Mouse (Mus musculus) hindbrain, postnatal 0 days (tissue): ENCODE measurements around the gene Zfp286. TPM values are rescaled to one million over a fixed set of nuclear protein-coding genes. Genes with fewer than 3 reads are reported as not detected.
A peak's percentile ranks its signal among the peaks of the same experiment; 100 is the strongest.

Experiments used
- ATAC-seq: fragments of 200-750 bp; cut with Nextera tagmentation; 2 replicates; pipeline ENCODE4 v1.8.0; 2017; ENCODE audit warnings: mild to moderate bottlenecking, moderate TSS enrichment, moderate library complexity
- DNase-seq: peaks from one replicate; pipeline ENCODE4 v3.0.0-alpha.2; 2015; ENCODE audit warnings: low spot score
- H3K27ac ChIP-seq: fragments of 300-500 bp; sonication (generic); 2 replicates; pipeline ENCODE4 v1.5.1; 2014; ENCODE audit warnings: mild to moderate bottlenecking
- H3K27me3 ChIP-seq: fragments of 300-500 bp; sonication (generic); 2 replicates; pipeline ENCODE4 v1.6.1; 2014; ENCODE audit warnings: low read length, mixed read lengths; ENCODE audit not compliant: insufficient read depth
- H3K36me3 ChIP-seq: fragments of 300-500 bp; sonication (generic); 2 replicates; pipeline ENCODE4 v1.6.1; 2014; ENCODE audit warnings: low read length, mixed read lengths; ENCODE audit not compliant: insufficient read depth
- H3K4me1 ChIP-seq: fragments of 300-500 bp; sonication (generic); 2 replicates; pipeline ENCODE4 v1.6.1; 2014; ENCODE audit warnings: antibody characterized with exemption, low read length, mixed read lengths; ENCODE audit not compliant: insufficient read depth
- H3K4me2 ChIP-seq: fragments of 300-500 bp; sonication (generic); 2 replicates; pipeline ENCODE4 v1.6.1; 2014; ENCODE audit warnings: low read depth, mild to moderate bottlenecking, low read length, moderate library complexity, mixed read lengths
- H3K4me3 ChIP-seq: fragments of 300-500 bp; sonication (generic); 2 replicates; pipeline ENCODE4 v1.5.1; 2014; ENCODE audit warnings: low read length
- H3K9ac ChIP-seq: fragments of 300-500 bp; sonication (generic); replicated peaks from 2 replicates; pipeline ENCODE4 v1.6.1; 2014; ENCODE audit warnings: mild to moderate bottlenecking, low read length, moderate library complexity, mixed read lengths
- H3K9me3 ChIP-seq: fragments of 300-500 bp; sonication (generic); 2 replicates; pipeline ENCODE4 v1.6.1; 2016; ENCODE audit warnings: low read length, mixed read lengths
- CTCF ChIP-seq: IDR thresholded peaks from 2 replicates; pipeline ENCODE4 v1.5.1; 2016; ENCODE audit warnings: antibody characterized with exemption, control low read depth, low read depth
- WGBS: fragments of 180-500 bp; shearing (Covaris S2); extraction: QIAGEN DNeasy Blood & Tissue Kit; methylation state at CpG from one replicate; pipeline ENCODE4 v1.1.7; 2014; 5-methylcytosine and 5-hydroxymethylcytosine counted together
- polyA plus RNA-seq: library from polyadenylated mRNA; unstranded; fragments of >200 nt; fragmentation: Nextera tagmentation; extraction: Ambion mirVana; gene quantifications from 2 replicates; pipeline ENCODE4 v1.2.1, GENCODE M21; 2015
- total RNA-seq: library from RNA; depleted of rRNA; stranded (reverse); fragments of >200 nt; gene quantifications from 2 replicates; pipeline ENCODE4 v1.2.3, GENCODE M21; 2014

Zfp286 gene
- total and polyA plus RNA-seq, 2 experiments from 2014 or later, result 14.8 to 18.3 TPM

DNA sequence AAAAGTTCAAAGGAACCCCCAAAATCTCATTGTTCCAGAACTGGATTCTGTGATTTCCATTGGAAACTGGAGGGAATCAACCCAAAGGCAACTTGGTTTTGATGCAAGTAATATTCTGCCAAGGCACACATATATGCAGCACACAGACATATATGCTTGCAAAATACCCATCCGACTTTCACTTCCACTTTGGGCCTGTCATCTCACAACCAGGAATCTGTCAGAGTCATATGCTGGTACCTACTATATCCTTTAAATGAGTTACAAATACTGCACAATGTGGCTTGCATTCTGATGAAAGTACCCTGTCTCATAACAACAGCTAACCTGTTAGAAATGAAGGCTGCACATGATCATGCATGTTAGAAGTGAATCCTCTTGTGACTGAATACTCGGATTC lies 18.7 kb upstream of the Zfp286 start:
- H3K27me3 ChIP-seq, result no peaks in the 10 kb centered on the region
- no peak for TF ChIP-seq CTCF
- no peaks in the 10 kb centered on the region for H3K4me1 ChIP-seq
- no peaks in the 10 kb centered on the region for H3K9me3 ChIP-seq
- H3K27ac ChIP-seq, result no peak overlapping the region
- H3K4me3 ChIP-seq, result no peak overlapping the region
- 82% methylated on average over 2 of the region's 2 CpGs for WGBS
- ATAC-seq (no peak), DNase-seq (no peak)
- no peak overlapping the region for H3K9ac ChIP-seq
- no peaks in the 10 kb centered on the region for H3K36me3 ChIP-seq
- no peak overlapping the region for H3K4me2 ChIP-seq

DNA sequence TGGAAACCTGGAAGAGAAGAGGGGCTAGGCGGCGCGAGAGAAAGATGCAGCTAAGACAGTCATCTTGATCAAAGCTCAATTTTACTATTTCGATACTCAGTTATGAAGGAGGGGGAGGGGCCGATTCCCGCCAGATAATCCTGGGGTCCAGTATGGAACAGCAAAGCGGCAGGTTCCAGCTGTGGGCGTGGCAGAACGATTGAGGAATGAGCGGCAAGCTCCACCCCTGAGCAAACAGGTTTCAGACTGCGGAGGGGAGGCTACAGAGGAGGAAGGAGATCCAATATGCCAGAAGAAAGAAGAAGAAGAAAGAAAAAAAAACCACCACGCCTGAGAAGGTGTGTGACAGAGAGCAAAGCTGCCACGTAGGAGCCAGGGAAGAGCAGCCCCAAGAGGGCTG lies 14.9 kb upstream of the Zfp286 start:
- H3K36me3 ChIP-seq, result no peaks in the 10 kb centered on the region
- 58% methylated on average over 13 of the region's 13 CpGs for WGBS
- H3K27ac ChIP-seq, result no peak overlapping the region
- H3K9ac ChIP-seq, result no peak overlapping the region
- ATAC-seq, result no peak
- TF ChIP-seq CTCF, result no peak
- H3K4me3 ChIP-seq, result no peak overlapping the region
- no peak overlapping the region for H3K4me2 ChIP-seq
- DNase-seq, result no peak
- H3K9me3 ChIP-seq, result no peaks in the 10 kb centered on the region
- no peaks in the 10 kb centered on the region for H3K4me1 ChIP-seq
- no peaks in the 10 kb centered on the region for H3K27me3 ChIP-seq

- H3K27ac ChIP-seq, result peak overlapping the region; percentile 43; the same call in 1 of the 2 replicates
- peaks cover 6% of the 10 kb centered on the region; the same call in 1 of the 2 replicates for H3K4me1 ChIP-seq
- no peaks in the 10 kb centered on the region for H3K27me3 ChIP-seq
- H3K4me2 ChIP-seq, result peak overlapping the region; percentile 90
- peak overlapping the region; percentile 70; the same call in 1 of the 2 replicates for H3K9ac ChIP-seq
- H3K4me3 ChIP-seq, result peak overlapping the region; percentile 60
- no peak for ATAC-seq
- no peak for TF ChIP-seq CTCF
- 53% methylated on average over 3 of the region's 3 CpGs for WGBS
- H3K9me3 ChIP-seq, result no peaks in the 10 kb centered on the region
- DNase-seq, result no peak
- 0 out of 2 replicates have a peak, but pooled peaks cover 3% of the 10 kb centered on the region for H3K36me3 ChIP-seq
These were observed 315 bp upstream of the Zfp286 start for GRCm38 (mm10) chr11:62789617-62789936.

DNA sequence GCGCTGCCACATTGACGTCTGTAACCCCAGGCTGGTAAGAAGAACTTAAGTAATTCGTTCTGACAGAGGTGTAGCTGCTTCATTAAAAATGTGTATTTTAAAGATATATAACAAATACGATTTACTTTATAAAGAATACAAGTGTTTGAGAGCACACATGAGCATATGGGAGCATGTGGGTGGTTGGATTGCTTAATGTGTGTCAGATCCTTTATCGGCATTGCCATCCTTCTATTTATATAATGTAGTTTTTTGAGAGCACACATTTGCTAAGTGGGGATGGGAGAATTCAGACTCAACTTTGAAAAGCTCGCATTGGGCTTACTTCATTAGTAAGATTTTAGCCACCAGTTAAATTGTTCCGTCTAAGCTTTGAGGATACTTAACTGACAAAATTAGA lies 12.8 kb downstream of the Zfp286 start:
- H3K27me3 ChIP-seq, result no peaks in the 10 kb centered on the region
- no peak overlapping the region for H3K4me3 ChIP-seq
- no peak overlapping the region for H3K4me2 ChIP-seq
- WGBS, result 95% methylated on average over 7 of the region's 7 CpGs
- peaks cover 39% of the 10 kb centered on the region for H3K9me3 ChIP-seq
- no peak for ATAC-seq
- peaks cover 30% of the 10 kb centered on the region for H3K36me3 ChIP-seq
- H3K9ac ChIP-seq, result no peak overlapping the region
- TF ChIP-seq CTCF, result no peak
- H3K4me1 ChIP-seq, result no peaks in the 10 kb centered on the region
- DNase-seq, result no peak
- no peak overlapping the region for H3K27ac ChIP-seq

- H3K4me3 ChIP-seq, result no peak overlapping the region
- 80% methylated on average over 9 of the region's 9 CpGs for WGBS
- no peaks in the 10 kb centered on the region for H3K4me1 ChIP-seq
- no peak for ATAC-seq
- DNase-seq, result no peak
- H3K4me2 ChIP-seq, result no peak overlapping the region
- H3K9ac ChIP-seq, result no peak overlapping the region
- H3K27me3 ChIP-seq, result no peaks in the 10 kb centered on the region
- no peak for TF ChIP-seq CTCF
- H3K27ac ChIP-seq, result no peak overlapping the region
- no peaks in the 10 kb centered on the region for H3K9me3 ChIP-seq
- no peaks in the 10 kb centered on the region for H3K36me3 ChIP-seq
These were observed 28.4 kb downstream of the Zfp286 start for GRCm38 (mm10) chr11:62760755-62761457.

GRCm38 (mm10) chr11:62758491-62758890 lies 30.8 kb downstream of the Zfp286 start:
- Histone ChIP-seq H3K9me3 (no peaks in the 10 kb centered on the region), H3K4me1 (no peaks in the 10 kb centered on the region), H3K27me3 (no peaks in the 10 kb centered on the region), H3K27ac (no peak overlapping the region), H3K36me3 (no peaks in the 10 kb centered on the region), H3K4me3 (no peak overlapping the region), H3K4me2 (no peak overlapping the region), H3K9ac (no peak overlapping the region)
- DNase-seq, result no peak
- 82% methylated on average over 11 of the region's 11 CpGs for WGBS
- no peak for TF ChIP-seq CTCF
- ATAC-seq, result no peak

- no peak for TF ChIP-seq CTCF
- Histone ChIP-seq H3K4me3 (no peak overlapping the region), H3K27ac (no peak overlapping the region), H3K4me1 (no peaks in the 10 kb centered on the region), H3K4me2 (no peak overlapping the region), H3K27me3 (no peaks in the 10 kb centered on the region), H3K36me3 (no peaks in the 10 kb centered on the region), H3K9ac (no peak overlapping the region), H3K9me3 (no peaks in the 10 kb centered on the region)
- WGBS, result 81% methylated on average over 6 of the region's 6 CpGs
- no peak for DNase-seq
- no peak for ATAC-seq
These were observed 31.4 kb downstream of the Zfp286 start for GRCm38 (mm10) chr11:62757906-62758305.
